Mouse (Mus musculus) c-Kit-negative CD71-positive TER-119-positive erythroid progenitor cells, embryonic 14.5 days (primary cell): ENCODE measurements around the gene Rhot1.
"Not testable (repeated sequence)": the region's sequence is repeated elsewhere in the genome, so short reads cannot be mapped to it uniquely, and the experiment has no call there.

Experiments used
- DNase-seq: peaks from one replicate; pipeline ENCODE4 v3.0.0-alpha.2; 2013; ENCODE audit warnings: low read depth, low spot score

Rhot1 gene

DNA sequence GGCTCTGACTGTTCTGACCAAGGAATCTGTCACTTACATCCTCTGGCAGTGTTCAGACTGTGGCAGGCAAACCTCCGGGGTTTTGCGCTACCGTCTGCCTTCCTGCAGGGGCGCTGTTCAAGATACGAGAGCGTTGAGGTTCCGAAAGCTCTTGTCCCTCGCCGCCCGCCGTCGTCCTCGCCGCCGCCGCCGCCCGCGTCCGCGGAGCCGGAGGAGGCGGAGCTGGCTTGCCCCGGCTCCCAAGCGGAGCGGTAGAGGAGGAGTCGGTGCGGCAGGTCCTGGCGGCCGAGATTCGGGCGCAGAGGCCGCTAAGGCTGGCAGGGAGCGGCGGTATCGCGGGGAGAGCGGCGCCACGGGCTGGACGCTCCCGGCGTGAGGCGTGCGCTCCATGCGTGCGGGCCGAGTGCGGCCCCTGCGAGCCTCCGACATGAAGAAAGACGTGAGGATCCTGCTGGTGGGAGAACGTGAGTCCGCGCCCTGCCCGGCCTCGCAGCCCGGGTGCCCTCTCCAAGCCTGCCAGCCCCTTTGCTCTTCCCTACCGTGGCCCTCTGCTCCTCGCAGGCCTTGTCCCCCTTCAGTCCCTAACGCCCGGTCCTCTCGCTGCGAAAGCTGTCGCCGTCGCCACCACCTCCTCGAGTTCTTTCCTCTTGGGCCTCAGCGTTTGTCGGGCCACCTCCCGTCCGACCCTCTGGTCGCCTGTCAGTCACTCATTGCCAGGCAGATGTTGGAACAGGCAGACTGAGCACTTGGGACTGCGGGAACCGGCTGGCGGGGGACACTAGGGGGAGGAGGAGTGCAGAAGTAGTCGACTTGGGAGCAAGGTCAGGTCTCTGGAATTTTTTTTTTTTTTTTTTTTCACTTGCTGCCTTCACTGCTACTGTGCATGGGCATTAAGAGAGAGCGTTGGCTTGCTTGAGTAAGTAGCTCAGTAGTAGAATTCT is at the start of gene Rhot1:
Rhot1 (plus strand) TSS at position 160 of the 941 bp plus-strand sequence.
- DNase-seq = peak; percentile 94

GRCm38 (mm10) chr11:80161041-80161440 is 47.8 kb upstream of the Rhot1 start:
- DNase-seq = no peak

DNA sequence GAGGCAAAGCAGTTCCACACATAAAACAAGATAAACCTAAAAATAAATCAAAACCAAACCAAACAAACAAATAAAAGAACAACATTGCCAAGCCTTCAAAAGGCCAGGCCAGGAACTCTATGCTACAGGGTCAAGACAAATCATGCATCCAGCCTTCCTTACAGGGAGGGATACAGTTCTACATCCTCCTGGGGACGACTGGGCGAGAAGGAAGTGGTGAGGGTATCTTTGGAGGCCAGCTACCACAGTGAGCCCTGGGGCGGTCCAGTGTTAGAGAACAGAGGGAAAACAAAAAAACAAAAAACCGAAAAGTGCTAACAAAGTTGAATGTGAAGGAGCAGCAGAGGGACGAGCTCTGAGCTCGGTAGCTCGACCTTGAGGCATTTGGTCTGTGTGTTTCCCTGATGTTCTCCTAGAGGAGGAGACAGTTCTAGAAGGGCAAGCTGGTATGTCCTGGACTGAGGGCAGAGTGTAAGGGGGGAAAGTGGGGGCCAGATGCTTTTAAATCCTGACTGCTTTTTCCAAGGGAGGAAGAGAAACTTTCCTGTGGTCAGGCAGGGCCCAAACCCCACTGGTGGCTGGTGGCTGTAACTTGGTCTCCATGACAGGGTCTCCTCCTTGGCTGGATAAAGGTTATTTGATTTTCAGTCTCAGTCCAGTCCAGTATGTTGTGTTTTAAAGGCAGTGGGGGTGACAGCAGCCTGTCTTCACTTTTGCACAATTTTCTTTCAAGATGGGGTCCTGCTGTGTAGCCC is 45.3 kb upstream of the Rhot1 start:
- no peak for DNase-seq

- DNase-seq = no peak
Measured at GRCm38 (mm10) chr11:80164224-80164623, 44.6 kb upstream of the Rhot1 start.

GRCm38 (mm10) chr11:80168121-80168520 is 40.7 kb upstream of the Rhot1 start:
- no peak for DNase-seq

DNA sequence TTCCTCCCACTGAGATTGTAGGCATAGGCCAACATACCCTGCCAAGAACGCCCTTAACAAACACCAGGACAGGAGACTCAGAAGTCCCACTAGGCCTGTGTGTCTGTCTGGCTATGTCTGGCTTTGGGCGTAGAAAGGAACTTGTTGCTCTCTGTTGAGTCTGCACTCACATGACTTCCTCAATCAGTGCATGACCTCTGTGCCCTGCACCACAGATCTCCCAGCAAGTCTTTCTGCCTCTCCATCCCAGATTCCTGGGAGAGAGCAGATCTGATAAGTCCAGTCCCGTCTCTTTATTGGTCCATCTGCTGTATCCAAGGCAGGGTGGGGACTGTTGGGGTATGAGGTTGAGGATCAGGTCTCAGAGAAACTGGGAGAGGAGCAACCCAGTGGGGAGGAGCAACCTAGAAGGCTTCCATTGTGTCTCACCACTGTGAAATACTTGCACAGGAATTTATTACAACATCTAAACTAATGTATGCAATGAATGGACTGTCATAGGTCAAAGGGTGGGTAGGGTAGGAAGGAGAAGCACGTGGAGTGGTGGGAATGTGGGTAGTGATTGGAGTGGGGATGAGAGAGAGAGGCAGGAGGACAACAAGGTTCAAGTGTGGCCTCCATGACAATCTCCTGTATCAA is 40.1 kb upstream of the Rhot1 start:
- no peak for DNase-seq

DNA sequence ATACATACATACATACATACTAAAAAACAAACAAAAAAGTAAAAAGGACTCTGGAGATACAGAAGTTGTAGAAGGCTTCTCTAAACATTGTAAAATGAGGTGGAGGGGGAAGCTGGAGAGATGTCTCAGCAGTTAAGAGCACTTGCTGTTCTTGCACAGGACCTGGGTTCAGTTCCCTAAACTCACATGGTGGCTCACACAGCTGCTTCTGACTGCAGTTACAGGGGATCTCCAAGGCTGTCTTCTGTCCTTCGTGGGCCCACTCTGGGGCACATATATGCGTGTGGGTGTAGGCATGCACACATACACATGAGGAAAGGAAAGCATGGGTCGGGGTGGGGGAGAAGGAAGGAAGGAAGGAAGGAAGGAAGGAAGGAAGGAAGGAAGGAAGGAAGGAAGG is 39.2 kb upstream of the Rhot1 start:
- DNase-seq = no peak

- DNase-seq = no peak
Measured at GRCm38 (mm10) chr11:80170351-80170750, 38.5 kb upstream of the Rhot1 start.

DNA sequence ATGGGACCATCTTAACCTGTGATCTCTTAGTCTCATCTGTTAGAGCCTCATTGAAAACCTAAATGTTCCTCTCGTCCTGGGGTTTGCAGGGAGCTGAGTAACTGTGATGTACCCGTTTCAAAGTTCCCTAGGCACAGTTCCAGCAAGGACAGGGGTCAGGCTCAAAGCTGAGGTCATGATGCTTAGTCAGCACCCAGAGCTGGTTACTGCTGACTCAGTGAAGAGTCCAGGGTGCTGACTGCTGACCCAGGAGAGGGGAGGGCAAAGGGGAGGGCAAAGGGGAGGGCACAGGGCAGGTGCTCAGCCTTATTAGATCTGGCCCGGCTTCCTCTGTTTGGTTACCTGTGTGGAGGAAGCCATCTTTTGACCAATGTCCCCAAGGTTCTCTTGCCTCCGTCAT is 36.9 kb upstream of the Rhot1 start:
- DNase-seq = no peak

DNA sequence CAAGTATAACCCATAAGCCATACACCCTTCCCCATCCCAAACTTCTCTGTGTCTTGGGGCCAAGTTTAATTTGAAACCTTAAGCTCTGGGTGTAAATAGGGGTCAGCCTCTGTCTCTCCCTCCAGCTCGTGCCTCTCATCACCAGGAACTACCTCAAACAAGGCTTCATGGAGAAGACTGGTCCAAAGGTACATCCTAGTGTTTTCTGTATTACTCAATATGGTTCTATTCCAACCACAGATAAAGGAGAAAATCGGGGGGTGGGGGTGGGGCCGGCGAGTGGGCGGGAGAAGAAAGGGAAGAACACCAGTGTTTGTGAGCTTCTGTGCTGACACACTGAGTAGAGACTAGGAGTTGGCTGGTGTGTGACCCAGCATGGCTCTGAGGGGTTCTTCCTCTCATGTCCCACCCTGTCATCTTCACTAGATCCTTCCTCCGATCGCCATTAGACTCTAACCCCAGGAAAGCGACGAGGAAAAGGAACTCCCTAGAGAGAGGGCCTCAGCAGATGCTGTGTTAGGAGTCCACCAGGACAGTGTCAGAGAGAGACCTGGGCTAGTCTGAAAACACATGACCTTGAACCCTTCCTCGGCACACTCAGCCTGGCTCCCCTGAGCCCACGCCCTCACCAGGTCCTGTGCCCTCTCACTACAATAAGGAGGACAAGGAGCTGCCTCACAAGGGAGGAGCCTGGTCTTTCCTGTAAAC is 34.7 kb upstream of the Rhot1 start:
- DNase-seq = no peak

DNA sequence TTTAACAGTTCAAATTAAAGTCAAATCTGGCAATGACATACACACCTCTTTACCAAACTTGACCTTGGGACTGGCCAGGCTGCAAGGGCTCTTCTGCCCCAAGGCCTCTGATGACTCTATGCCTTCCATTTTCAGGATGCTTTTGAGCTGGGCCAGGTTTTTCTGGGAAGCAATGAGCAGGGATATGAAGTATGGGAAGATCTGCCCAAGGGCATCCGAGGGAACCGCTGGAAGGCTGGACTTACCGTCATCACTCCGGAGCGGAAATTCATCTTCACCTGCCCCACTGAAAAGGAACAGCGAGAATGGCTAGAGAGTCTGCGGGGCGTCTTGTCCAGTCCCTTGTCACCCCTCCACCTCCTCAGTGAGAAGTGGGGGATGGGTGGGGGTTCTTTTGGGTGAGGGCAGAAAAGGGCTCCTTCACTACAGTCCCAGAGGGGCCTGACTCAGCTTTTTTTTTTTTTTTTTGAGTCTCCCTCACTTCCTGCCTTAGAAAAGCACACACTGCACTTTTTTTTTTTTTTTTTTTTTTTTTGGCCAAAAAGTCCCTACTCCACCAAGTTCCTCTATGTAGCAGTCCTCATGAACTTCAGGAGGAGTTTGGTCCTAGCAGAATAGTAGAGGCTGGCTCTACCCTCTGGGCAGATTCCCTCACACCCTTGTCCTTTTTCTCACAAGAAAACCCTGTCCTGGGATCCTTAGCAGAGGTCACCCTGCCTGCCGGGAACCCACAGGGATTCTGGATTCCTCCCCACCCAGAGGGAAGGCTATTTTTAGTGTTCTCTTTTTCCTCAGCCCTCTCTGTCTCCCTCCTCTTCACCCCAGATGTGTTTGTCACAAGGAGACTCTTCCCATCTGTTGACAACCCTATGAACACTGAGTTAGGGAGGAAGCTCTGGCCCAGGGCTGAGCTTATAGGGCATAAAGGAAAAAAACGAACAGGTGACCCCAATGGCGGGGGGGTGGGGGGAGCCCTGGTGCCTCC is 31.6 kb upstream of the Rhot1 start:
- DNase-seq = no peak

GRCm38 (mm10) chr11:80178316-80178715 is 30.5 kb upstream of the Rhot1 start:
- DNase-seq = no peak

DNA sequence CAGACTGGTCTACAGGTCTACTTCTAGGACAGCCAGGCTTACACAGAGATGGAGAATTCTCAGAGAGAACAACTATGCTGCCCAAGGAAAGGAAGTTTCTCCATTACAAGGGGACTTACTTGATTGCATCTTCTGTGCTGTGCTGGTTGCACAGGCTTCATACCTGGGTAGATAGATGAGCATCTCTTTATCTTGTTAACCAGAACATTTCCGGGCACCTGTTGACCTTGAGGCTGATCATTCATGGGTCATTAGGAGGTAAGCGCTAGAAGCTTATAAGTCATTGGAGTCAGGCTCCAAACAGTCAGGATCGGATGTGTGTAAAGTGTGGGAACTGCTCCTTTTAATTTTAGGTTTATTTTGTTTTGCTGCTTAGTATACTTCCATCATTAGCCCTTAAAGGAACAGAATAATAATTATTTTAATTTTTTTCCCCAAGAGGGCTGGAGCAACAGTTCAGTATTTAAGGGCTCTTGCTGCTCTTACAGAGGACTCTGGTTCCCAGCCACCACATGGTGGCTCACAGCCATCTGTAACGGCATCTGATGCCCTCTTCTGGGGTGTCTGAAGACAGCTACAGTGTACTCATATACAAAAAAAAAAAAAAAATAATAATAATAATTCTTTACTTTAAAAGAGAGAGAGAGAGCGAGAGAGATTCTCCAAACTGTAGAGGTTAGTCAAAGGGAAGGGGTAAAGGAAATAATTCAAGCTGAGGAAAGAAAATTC is 27.6 kb upstream of the Rhot1 start:
- no peak for DNase-seq

GRCm38 (mm10) chr11:80183054-80183704 is 25.6 kb upstream of the Rhot1 start:
- DNase-seq = not testable (repeated sequence)

- DNase-seq = peak; percentile 32
Measured at GRCm38 (mm10) chr11:80183705-80184255, 25.0 kb upstream of the Rhot1 start, which contains the start of gene Rnf135. Rnf135 (plus strand) TSS chr11:80183851.

DNA sequence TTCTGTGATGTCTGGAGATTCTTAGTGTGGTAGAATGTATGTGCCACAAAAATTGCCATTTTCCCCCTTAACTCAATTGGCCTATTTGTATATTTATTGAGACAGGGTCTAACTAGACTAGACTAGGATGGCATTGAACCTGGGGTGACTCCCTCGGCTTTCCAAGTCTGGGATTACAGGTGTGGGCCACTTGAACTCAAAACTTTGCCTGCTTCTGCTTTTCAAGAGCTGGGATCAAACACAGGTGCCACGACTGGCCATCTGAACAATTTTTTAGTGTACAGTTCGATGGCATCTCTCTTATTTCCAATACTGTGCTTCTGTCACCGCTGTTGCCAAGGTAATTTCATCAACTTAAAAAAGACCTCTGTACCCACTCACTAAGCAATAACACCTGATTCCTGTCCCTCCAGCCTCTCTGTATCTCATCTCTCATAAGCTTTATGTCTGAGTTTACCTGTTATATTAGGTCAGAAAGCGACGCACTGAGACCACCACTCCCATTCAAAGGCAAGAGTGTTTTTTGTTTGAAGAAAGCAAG is 24.2 kb upstream of the Rhot1 start:
- DNase-seq = no peak

DNA sequence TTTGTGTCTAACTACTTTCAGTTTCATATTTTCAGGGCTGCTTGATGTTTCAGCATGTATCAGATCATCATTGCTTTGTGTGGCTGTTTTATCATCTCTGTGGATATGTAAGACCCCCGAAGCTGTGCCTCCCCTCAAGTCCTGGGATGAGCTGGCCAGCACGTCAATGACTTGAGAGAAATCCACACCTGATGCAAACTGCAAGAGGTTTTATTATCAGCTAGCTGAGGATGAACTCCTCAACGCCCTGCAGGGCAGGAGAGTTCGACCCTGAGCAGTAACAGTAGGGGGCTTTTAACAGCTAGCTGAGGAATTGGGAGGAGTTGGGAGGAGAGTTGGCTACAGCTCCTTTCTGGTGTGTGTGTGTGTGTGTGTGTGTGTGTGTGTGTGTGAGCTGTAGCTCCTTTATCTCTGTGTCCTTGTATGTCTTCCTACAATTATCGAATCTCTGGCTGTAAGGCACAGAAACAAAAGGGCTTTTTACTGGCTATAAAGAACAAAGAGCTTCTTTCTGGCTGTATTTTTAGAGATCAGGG is 23.3 kb upstream of the Rhot1 start:
- DNase-seq = not testable (repeated sequence)

DNA sequence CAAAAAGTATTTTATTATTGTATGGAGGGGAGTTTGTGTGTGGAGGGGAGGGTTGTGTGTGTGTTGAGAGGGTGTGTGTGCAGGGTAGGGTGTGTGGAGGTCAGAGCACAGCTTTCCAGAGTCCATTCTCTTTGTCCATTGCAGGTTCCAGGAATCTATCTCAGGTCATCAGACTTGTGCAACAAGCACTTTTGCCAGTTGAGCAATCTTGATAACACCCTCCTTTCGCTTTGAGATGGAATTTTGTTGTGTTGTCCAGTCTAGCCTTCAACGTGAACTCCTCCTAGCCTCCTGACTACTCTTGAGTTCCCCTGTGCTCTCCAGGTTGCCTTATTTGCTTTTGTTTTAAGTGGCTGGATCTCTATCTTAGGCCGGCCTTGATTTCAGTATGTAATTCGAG is 18.5 kb upstream of the Rhot1 start:
- DNase-seq = no peak
